Mouse (Mus musculus): ENCODE results near the gene Prm3.

- TF ChIP-seq CTCF (IDR thresholded peaks at IDR 0.05; ENCODE audit: extremely low read depth, insufficient read length, insufficient replicate concordance, low read depth, low read length) (no peak), POLR2A (IDR thresholded peaks at IDR 0.05; ENCODE audit: low read depth, low read length) (no peak)
Observed at GRCm38 (mm10) chr16:10836388-10836787, 45.7 kb upstream of the Prm3 start.

Data from small intestine, adult 2 months (tissue).